Mouse (Mus musculus) C3H10T1/2 (cell line): Measurements from ENCODE around the gene A630023A22Rik. TPM values are rescaled to one million over a fixed set of nuclear protein-coding genes. Genes with fewer than 3 reads are reported as not detected.

Experiments used
- polyA plus RNA-seq, 2 experiments: library from polyadenylated mRNA; unstranded; fragments of >200 nt; fragmentation: generic; extraction: Trizol; gene quantifications; one replicate each; pipeline ENCODE4 v1.2.1; 2012; ENCODE audit warnings: missing spikeins in 2 of 2

The A630023A22Rik gene
- polyA plus RNA-seq, result under 1 TPM in 1 of 2 experiments, not detected in 1; 0.22 TPM

GRCm38 (mm10) chr14:34102601-34103000 lies at the start of gene A630023A22Rik:
TSS of gene A630023A22Rik (minus strand) at chr14:34102754.

GRCm38 (mm10) chr14:34152342-34152741 lies 49.8 kb upstream of the A630023A22Rik start, which contains the start of gene Npy4r:
TSS of gene Npy4r (minus strand) at chr14:34152489.

GRCm38 (mm10) chr14:34085731-34086130 lies 16.8 kb downstream of the A630023A22Rik start, which contains the start of gene Anxa8:
TSS of gene Anxa8 (plus strand) at chr14:34085981.

DNA sequence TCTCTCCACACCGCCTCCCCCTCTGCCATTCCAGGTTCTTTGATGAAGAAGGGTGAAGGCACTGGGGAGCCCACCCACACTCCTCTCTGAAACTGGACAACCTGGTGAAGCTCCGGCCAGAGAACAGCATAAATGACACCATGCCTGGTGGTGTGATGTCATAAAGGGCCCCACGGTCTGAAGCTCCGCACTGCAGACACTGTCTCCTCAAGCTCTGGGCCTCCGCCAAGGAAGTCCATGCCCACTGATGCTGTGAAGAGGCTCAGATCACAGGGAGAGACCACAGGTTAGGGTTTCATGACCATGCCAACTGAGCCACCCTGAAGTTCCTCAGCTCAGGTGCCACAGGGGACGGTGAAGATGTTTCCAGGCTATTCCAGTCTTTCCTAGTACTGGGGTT lies 50.0 kb downstream of the A630023A22Rik start, which contains the start of gene Antxrl:
TSS of gene Antxrl (plus strand) at position 192 of the 400 bp plus-strand sequence.

DNA sequence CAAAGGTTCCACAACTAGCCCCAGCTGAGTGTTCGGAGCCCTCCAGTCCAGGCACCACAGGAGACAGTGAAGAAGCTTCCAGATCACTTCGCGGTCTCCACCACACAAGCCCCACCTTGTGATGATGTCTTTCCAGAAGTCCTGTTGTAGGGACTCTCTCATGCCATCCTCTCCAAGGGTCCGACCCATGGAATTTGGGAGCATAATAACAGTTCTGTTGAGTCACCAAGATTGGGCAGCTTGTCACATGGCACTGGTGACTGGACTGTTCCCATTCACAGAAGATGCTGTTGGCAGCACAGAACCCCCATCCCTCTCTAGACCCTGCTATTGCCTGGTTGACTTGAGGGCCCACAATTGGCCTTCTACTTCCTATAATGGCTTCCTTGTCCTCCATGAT lies 86.2 kb downstream of the A630023A22Rik start, which contains the start of gene Gm5460:
TSS of gene Gm5460 (plus strand) at position 378 of the 400 bp plus-strand sequence.

GRCm38 (mm10) chr14:34015063-34015462 lies 87.5 kb downstream of the A630023A22Rik start, which contains the start of gene Gm30083:
TSS of gene Gm30083 (minus strand) at chr14:34015182.

Other genes with a start within 250 kb of the A630023A22Rik start
- not detected for gene Gdf10, start 179.2 kb downstream of the A630023A22Rik start, polyA plus RNA-seq
- not detected for gene Gdf2, start 161.7 kb downstream of the A630023A22Rik start, polyA plus RNA-seq
- gene Rbp3, start 148.8 kb downstream of the A630023A22Rik start, polyA plus RNA-seq, result not detected
- not detected for gene Zfp488, start 124.0 kb downstream of the A630023A22Rik start, polyA plus RNA-seq
- not detected for gene Gm30083, start 87.6 kb downstream of the A630023A22Rik start, polyA plus RNA-seq
- gene Gm5460, start 86.0 kb downstream of the A630023A22Rik start, polyA plus RNA-seq, result not detected
- not detected for gene Antxrl, start 50.0 kb downstream of the A630023A22Rik start, polyA plus RNA-seq
- gene Anxa8, start 16.8 kb downstream of the A630023A22Rik start, polyA plus RNA-seq, result 10 to 100 TPM; 25.9 to 37.9 TPM
- under 1 TPM; 0.05 to 0.40 TPM for gene Npy4r, start 49.7 kb upstream of the A630023A22Rik start, polyA plus RNA-seq
- under 1 TPM; under 0.01 to 0.01 TPM for gene Gprin2, start 98.9 kb upstream of the A630023A22Rik start, polyA plus RNA-seq
- under 1 TPM in 1 of 2 experiments, not detected in 1; 0.05 TPM for gene Syt15, start 116.8 kb upstream of the A630023A22Rik start, polyA plus RNA-seq
- 1 to 10 TPM in 1 of 2 experiments, under 1 TPM in 1; 0.15 to 2.4 TPM for gene Shld2, start 207.7 kb upstream of the A630023A22Rik start, polyA plus RNA-seq
- 100 to 1,000 TPM in 1 of 2 experiments, 10 to 100 TPM in 1; 17.1 to 160 TPM for gene Glud1, start 208.0 kb upstream of the A630023A22Rik start, polyA plus RNA-seq